Mouse (Mus musculus) neutrophil, adult 5-6 weeks (primary cell): ENCODE data around the gene Tmem222. TPM values are rescaled to one million over a fixed set of nuclear protein-coding genes. Genes with fewer than 3 reads are reported as not detected.

Experiments
- ATAC-seq: fragments of 151-379, 151-347 bp; 2 replicates; pipeline ENCODE4 v1.8.0; 2017; ENCODE audit warnings: mild to moderate bottlenecking, moderate TSS enrichment; ENCODE audit not compliant: insufficient number of reproducible peaks, poor library complexity, low FRiP score, severe bottlenecking; ENCODE audit errors: extremely low read depth
- total RNA-seq: library from RNA; stranded (forward); fragments of 200-1000 nt; gene quantifications from 2 replicates; pipeline ENCODE4 v1.2.3, GENCODE M21; 2017

Tmem222 gene
- total RNA-seq: 17.1 and 18.0 TPM in 2 replicates

DNA sequence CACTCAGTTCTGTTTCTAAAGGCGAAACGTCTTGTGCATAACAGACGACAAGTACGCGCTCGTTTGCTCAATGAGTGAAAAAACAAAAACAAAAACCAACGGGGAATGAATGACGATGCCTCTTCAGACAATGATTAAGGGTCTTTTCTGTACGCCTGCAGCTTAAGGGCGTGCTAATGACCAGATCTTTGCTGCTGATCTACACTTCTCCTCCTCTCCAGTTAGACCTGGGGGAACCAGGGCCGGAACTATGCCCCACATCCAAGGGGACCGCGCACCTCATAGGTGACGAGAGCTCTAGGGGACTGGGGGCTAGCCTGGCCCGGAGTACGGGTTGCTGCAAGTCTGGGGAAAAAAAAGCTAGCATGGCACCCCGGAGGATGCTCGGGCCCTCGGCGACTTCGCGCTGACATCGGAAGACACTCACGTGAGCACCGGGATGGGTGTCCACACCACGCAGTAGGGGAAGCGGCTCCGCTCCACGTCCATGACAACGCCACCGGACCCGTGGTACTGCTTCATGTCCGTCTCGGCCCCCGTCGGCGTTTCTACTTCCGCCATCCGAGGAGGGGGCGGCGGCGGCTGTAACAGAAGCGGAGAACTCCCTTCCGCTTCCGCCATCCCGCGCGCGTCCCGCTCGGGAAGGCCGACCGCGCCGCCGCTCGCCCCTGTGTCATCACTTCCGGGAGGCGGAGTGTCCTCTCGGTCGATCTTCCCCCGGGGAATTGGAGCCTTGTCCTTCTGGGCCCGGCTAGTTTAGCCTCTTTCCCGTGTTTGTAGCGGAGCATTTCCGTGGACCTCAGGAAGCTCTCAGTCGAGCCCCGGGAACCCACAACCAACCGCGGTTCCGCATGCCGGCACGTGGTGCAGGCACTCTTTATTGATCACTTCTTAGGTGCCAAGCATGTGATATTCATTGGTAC, at the start of gene Tmem222:
TSS of gene Tmem222 (minus strand) at position 689 of the 923 bp plus-strand sequence.
- peak; percentile 84 for ATAC-seq

DNA sequence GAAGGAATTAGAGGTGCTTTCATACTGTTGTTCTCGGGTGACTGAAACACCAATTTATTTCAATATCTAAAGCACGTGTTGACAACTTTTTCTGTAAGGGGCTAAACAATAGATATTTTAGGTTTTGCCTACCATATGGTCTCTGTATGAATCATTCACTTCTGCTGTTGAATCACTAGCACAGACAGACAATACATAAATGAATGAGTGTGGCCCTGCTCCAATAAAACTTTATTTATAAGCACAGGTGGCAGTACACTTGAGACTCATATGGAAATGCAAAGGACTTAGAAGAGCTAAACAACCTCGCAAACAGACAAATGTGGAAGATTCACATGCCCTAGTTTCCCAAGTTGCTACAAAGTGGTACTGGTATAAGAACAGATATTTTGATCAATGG, 42.1 kb upstream of the Tmem222 start:
- ATAC-seq: no peak

DNA sequence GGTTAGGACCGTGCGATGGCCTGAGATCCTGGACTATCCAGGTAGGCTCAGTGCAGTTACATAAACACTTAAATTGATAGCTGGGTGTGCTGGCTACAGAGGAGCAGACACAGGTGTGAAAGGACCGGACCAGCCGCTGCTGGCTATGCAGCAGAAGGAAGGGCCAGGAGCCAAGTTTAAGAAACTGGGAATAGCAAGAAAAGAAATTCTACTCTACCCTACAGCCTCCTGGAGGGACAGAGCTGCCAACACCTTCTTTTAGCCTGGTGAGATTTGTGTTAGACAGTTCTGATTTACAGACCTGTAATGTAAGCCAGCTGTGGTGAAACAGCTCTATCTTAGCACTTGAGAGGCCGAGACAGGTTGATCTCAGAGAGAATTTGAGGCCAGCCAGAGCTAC, 38.4 kb upstream of the Tmem222 start:
- ATAC-seq: no peak

DNA sequence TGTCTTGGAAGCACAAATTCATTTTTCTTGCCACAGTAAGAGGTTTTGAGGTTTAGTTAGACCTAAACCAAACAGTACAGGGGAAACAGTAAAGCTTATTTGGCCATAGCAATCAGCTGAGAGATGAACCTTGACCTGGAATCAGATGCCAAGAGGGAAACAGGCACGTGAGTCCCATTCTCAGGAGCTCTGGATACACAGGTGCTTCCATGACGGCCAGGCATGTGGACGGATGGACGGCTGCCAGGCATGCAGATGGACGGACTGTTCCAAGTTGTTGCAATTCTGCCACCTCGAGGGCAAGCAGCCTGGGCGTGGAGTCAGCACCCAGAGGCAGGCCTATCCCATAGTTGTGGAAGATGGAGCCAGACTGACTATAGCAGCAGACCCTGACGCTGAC, 37.3 kb upstream of the Tmem222 start:
- no peak for ATAC-seq

DNA sequence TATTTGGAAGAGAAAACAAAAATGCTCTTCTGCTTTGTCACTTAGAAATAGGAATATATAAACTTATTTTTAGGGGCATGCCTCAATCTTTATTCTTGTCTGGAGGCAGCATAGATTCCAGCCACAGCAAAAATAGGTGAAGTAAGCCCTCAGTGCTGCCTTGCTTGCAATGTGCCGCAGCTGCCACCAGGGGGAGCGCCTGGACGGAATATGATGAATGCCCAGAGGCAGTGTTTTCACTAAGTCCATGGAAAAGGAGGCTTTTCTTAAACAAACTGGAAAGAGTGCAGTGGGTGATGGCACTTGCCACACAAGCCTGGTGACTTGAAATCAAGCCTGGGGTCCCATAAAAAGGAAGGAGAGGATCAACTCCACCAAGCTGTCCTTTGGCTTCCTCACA, 32.4 kb upstream of the Tmem222 start:
- ATAC-seq: peak; percentile 73; the same call in 1 of the 2 replicates

DNA sequence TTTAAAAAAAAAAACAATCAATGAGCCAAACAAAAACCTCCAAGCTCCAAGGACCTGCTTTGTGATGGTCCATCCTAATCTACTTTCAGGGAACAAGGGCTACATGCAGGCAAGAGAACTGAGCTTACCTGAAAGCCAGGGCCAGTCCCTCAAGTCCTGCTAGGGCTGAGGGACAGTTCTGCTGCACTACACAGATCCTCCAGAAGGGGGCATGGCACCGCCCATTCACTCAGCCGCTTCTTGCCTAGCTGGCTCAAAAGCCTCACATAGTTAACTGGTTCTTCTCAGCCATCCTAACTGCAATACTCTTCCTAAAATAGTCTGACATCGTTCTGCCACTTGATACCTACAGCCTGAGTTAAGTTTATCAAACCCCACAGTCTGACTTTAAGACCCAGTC, 29.7 kb upstream of the Tmem222 start:
- ATAC-seq: peak; percentile 52; the same call in 1 of the 2 replicates

DNA sequence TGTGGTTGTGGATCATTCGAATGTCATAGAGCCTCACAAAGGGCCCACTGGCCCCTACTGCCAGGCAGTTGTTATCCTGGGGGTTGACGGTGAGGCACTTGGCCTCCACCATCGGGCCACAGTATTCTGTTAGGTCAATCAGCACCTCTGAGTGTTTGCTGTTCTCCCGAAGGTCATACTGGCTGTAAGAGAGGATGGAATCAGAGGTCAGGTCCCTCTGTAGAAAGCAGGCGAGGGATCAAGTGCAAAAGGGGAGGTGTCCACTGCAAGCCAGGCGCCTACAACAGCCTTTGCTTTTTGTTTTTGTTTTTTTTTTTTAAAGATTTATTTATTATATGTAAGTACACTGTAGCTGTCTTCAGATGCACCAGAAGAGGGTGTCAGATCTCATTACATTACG, 28.2 kb upstream of the Tmem222 start:
- ATAC-seq: no peak

DNA sequence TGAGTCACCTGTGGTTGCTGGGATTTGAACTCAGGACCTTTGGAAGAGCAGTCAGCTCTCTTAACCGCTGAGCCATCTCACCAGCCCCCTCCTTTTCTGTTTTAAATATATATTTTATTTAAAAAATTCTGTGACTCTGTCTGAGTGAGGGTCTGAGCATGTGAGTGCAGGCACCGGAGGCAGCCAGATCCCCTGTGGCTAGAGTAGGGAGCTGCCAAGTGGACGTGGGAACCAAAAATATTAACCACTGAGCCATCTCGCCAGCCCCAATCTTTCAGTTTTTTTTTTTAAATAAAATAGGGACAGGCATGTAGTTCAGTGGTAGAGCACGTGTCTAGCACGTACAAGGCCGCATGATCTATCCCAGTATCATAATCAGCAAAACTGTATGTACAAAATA, 27.2 kb upstream of the Tmem222 start:
- ATAC-seq: no peak

DNA sequence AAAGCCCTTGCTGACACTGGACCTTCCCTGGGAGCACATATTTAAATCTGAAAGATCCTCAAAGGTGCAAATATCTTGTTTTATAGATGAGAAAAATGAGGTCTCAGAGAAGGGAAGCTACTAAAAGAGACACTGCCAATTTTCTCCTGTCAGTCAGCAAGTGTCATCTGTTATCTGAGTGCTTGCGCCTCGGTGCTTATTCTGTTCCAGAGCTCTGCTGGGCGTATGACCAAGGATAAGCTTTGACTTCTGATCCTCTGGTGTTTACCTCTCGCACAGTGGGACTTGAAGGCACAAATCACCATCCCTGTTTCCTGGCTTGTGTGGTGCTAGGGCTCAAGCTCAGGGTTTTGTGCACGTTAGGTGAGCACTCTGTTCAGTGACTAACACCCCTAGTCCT, 25.1 kb upstream of the Tmem222 start:
- ATAC-seq: no peak

DNA sequence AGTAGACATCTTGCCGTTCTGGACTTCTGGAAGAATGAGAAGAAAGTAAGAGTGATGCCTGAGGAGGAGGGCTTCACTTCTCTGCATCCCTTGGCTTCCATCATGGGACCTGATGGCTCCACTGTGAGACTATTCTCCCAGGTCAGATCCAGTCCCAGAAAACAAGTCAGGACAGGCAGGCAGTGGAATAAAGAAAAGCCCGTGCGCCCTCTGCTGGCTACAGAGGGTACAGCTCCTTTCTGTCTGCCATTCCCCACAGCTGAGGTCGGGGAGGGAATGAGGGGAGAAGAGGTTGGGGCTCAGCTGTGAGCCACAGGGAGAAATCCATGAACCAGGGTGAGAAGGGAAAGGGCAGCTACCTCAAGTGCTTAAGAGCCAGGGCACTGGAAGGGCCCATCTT, 24.2 kb upstream of the Tmem222 start:
- no peak for ATAC-seq

DNA sequence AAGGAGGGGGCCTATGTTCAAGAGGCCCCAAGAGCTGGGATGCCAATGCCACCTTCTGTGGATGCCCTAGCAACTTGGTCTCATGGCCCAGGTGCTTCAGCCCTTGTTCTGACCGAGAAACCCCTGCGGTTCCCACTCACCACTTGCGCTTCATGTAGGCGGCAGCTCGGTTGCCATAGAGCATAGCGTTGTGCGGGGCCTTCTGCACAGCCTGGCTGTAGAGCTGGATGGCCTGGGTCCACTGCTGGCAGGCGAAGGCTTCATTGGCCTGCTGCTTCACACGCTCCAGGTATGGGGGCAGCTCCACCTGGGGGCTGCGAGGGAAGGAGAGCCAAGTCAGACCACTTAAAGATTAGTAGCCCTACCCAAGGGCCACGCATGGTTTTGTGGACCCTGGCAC, 22.8 kb upstream of the Tmem222 start:
- no peak for ATAC-seq

DNA sequence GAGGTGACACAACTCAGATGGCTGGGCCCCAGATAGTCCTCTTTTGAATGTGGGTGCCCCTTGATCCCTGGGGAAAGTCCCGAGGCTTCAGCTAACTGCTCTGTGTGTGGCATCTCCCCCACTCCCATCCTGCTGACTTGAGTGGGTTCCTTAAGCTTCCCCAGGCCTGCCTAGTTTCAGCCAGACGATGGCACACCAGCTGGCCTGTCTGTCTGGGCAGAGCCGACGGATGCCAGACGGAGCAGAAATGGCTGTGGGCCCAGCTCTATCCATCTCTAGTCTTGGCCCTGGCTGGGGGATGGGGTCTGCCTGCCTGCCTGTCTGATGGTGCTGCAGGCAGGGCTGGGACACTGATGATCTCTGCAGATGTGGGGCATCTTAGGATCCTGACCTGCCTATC, 22.1 kb upstream of the Tmem222 start:
- ATAC-seq: no peak

DNA sequence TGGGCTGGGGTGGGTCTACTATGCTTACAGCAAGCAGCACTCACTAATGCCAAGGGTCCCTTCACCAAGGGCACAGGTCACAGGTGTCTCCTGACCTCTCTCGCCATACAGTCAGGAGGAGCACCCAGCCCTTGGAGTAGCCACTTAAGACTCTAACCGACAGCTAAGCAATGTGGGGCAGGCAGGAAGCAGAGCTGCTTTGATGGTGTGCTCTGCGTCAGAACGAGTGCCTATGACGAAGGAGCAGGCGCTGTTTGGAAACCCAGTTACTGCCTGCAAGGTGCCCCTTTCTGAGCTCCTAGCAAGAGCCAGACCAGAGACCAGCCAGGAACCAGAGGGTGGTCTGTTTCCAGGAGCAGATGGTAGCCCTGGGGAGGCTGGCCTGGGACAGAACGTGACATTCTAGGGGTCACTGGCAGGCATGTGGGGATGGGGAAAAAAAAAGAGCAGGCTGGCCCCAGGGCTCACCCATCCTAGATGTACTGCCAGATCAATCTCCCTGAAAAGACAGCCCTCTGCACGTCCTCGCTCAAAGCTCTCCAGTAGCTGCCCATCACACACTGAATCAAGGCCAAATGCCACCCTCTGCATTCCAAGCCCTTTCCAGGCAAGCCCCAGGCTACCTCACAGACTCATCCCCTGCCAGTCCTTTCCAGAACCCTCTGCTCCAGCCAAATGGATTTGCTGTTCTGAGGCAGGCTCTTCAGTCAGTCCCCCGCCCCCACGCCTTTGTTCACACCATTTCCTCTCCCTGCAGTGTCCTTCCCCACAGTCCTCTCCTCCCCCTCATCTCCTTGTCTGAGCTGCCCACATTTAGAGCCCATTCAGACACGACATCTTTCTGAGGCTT, 21.1 kb upstream of the Tmem222 start:
- no peak for ATAC-seq

DNA sequence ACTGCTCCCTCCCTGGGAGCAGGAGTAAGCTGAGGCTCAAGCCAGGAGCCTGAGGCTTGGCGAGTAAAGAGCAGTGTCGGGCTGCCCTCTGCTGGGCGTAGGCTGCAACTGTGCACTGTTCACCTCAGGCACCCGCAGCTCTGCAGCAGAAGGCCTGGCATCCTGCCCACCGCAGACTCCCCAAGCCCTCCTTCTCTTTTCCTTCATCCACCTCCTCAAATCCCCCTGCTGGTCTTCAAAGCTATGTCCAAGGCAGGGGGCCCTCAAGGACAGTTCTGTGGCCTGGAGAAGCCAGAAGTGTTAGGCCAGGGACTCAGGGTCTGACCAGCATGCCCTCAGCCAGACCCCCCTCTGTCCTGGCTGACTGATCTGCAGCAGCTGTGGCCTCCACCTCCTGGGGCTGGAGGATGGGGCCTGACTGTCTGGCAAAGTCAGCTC, 20.2 kb upstream of the Tmem222 start:
- peak; percentile 53 for ATAC-seq

DNA sequence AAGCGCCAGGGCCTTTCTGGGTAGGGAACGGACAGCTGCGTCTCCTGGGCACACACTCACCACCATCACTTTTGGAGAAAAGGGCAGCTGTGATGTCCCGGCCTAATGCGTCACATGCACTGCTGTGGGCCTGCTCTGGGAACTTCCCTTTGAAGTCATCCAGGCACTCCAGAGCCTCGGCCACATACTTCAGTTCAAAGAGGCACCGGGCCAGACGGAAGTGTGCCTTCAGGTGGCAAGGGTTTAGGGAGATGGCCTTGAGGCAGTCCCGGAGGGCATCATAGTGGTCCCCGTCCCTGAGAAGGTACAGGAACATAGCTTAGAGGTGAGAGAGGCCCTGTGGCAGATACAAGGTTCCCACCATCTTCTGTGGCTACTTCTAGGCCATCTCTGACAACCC, 19.8 kb upstream of the Tmem222 start:
- ATAC-seq: no peak; the same call in 1 of the 2 replicates

DNA sequence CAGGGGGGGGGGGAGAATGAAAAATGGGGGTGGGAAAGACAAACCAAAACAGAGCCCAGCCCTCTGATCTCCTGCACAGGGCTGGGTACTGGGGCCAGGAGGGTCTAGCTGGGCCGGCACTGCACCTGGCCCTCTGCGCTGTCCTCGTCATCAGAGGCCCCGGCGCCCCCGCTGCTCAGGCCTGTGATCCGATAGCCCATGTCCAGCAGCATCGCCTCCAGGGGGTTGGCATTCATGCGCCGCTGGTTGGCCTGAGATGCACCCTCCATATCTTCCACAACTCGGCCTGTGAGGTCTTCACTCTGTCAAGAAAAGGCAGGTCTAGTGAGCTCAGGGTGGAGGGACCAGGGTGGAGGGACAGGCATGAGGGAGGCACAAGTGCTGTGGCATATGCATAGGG, 16.5 kb upstream of the Tmem222 start:
- ATAC-seq: no peak

DNA sequence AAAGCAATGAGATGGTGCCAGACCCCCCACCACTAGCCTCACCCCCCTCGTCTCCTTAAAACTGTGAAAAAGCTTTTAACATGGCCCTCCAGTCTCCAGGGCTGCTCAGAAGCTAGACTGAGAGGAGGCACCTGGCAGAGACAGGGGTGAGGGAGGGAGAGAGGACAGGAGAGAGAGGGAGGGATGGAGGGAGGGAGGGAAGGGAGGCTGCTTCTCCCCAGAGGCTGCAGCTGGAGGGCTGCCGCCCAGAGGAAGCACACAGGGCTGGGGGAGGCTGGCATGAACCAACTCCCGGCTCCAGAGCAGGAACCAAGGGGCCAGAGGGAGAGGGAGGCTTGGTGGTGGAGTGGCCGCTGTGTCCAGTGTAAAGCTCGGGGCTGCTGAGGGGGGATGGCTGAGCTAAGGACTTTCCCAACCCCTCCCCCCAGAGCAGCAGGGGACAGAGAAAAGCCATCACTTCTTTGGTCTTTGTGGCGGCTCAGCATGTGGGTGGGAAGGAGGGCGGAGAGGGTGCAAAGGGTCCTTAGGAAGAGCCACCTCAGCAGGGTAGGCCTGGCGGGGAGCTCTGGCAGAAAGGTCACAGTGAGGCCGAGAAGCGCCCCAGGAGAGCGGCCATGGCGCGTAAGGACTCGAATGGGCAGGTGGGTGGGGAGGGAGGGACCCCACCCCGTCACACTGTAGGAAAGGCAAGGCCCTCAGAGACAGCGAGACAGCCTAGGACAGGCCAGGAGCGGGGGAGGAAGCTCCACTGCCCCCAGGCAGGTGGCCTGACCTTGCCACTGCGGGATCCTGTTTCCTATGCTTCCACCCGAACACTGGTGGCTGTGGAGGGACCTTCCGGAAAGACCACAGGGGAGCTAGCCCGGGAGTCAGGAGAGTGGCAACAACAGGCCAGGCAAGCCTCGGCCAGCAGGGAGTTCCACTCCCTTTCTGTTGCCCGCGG, 15.6 kb upstream of the Tmem222 start:
- ATAC-seq: no peak

DNA sequence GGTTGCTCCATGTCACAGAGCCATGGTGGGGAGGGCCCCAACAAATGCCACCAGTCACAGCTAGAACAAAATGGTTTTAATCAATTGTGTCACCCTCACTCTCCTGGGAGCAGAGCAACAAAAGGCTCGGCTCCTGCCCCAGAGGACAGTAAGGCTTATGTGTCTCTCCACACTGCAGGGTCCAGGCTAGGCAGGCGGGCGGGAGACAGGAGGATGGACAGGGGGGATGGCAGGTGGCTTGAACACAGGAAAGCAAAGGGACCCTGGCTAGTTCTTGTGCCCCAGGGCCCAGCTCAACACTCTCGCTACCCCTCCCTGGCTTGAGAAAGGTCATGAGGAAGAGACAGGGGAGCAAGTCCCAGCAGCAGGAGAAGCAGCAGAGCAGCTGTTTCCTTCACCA, 14.8 kb upstream of the Tmem222 start:
- no peak for ATAC-seq

DNA sequence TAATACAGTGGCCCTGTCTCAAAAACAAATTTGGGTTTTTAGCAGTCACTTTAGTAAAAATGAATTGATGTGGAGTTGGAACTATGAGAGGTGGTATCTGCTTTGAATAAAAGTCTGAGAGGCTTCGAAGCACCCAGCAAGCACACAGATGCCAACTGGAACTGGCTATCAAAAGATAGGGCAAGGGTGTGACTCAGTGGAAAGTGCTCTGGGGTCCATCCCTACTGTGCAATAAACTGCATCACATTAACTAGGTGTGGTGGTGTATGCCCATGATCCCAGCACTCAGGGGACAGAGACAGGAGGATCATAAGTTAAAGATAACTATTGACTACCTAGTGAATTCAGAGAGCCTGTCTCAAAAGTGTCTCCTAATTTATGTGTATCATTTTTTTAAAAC, 13.7 kb upstream of the Tmem222 start:
- ATAC-seq: no peak
